Mouse (Mus musculus) erythroid progenitor cell, adult 5-6 weeks (primary cell): ENCODE results near the gene Ifna2. TPM values are rescaled to one million over a fixed set of nuclear protein-coding genes. Genes with fewer than 3 reads are reported as not detected.

Experiments used
- ATAC-seq: replicated peaks from 2 replicates; pipeline ENCODE4 v1.8.0; 2016; ENCODE audit warnings: moderate number of reproducible peaks, mild to moderate bottlenecking, moderate TSS enrichment, inconsistent platforms; ENCODE audit not compliant: poor library complexity, low FRiP score, severe bottlenecking
- total RNA-seq, 2 experiments: library from RNA; stranded (forward) in 1 of 2; stranded (reverse) in 1 of 2; fragments of 150-400 nt in 1 of 2; fragments of 186-747, 209-891 nt in 1 of 2; gene quantifications; 2 replicates each; pipeline versions ENCODE4 v1.2.3 to v1.2.4; 2015 to 2017; ENCODE audit warnings: low replicate concordance in 2 of 2

Ifna2 gene
- total RNA-seq, 2 experiments from 2014 or later = not detected

DNA sequence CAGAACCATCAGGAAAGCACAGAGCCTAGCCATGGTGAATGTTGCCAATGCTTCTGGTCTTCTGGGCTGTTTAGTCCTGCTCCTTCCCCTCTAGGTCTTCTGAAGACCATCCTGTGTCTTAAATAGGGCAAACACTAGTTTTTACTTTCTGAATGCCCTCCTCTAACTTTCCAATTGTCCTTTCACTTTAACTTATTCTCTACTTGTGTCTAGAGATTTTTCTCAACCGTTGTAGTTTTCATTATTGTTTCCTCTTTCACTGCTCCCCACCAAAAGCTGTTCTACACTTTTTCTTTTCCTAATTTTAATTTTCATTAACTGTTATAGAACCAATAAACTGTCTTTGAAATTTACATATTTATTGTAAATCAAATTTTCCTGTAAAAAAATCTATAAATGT lies 6.9 kb downstream of the Ifna2 start, which contains the start of gene Ifna16:
TSS of gene Ifna16 (minus strand) at position 101 of the 400 bp plus-strand sequence.
- ATAC-seq = no peak

DNA sequence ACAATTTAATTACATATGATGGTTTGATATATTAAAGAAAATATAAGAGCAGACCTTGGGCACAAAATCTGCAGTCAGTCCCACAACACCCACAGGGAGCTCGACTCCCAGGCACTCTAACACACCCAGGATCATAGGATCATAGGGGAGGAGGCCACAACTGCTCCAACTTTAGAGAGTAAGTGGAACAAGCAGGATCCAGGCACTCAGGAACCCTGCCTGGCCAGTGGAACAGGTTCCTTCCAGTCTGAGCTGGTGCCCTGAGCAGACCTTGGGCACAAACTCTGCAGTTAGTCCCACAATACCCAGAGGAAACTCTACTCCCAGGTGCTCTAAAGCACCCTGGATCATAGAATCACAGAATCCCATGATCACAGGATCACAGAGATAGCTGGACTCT lies 28.3 kb downstream of the Ifna2 start:
- no peak for ATAC-seq

DNA sequence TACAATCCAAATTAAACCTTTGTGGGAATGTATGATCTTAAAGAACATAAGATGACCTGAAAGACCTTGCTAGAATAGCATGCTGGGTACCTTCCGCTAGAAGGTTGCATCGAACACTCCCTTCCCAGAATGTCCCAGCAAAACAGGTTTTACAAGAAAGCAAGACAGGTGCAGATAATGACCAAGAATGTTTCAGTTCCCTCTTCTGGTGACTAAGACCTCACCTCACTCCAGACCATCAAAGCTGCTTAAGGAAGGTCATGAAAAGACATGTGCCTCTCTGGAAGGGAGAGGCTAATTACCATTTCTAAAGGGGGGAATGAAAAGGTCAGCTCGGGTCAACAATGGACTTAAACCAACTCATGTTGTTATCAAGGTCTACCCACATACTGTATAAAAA lies 30.1 kb downstream of the Ifna2 start:
- no peak for ATAC-seq

DNA sequence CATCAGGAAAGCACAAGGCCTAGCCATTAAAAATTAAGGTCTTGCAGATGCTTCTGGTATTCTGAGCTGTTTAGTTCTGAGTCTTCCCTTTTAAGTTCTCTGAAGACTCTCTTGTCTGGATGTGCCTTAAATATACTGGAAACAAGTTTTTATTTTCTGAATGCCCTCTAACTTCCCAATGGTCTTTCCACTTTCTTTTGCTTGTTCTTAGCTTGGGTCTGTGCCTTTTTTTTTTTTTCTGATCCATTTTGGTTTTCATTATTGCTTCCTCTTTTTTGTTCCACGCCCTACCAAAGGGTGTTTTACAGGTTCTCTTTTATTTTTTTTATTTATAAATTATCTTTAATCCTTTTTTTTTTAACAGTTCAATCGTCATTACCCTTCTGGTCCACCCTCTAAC lies 39.4 kb downstream of the Ifna2 start, which contains the start of gene Ifna13:
TSS of gene Ifna13 (minus strand) at position 101 of the 400 bp plus-strand sequence.
- ATAC-seq = no peak

DNA sequence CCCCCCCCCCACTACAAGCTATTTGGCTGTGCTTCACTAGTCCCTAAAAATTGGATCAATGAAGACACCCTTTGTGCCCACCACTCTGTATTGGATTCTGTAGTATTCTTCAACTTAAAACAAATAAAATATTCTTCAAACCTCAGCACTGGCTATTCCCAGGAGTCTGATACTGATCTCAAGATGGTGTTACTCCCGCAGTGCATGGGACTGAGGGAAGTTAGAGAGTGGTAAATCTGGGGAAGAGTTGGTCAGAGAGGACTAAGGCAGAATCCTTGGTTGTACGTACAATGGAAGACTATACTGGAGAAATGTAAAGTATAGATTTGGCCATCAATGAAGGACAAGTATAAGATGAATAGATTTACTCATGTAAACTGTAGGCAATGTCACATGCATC lies 41.2 kb downstream of the Ifna2 start:
- ATAC-seq = no peak

DNA sequence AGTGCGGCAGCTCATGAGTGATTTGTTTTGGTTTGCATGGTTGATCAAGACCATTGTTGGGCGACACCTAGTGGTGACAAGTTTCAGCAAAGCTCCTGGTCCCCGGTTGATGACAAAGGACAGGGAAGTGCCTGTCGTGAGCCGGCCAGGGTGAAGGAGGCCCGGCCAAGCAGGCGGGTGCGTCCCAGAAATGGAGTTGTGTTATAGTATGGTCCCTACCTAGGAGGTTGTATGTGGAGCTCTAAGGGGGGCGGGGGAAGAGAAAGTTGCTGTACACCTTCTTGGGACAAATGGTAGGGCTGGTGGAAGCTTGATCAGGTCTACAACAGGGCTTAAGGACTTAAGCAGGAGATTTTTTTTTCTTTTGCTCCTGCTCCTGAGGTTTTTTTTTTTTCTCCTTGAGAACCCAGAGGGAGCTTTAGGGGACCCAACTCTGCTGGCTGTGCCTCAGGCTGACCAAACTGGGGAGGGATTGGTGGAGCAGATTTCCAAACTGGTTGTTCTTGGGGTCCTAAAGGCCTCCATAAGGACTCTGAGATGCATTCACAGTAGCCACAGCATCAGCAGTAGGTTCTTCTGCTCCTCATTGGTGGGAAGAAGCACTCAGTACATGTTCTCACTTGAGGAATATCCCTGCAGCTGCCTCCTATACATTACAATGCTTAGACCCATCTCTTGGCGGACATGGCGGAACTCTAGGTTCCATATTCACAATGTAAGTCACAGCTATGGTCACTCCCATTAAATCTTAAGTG lies 42.5 kb downstream of the Ifna2 start:
- peak; percentile 98 for ATAC-seq

DNA sequence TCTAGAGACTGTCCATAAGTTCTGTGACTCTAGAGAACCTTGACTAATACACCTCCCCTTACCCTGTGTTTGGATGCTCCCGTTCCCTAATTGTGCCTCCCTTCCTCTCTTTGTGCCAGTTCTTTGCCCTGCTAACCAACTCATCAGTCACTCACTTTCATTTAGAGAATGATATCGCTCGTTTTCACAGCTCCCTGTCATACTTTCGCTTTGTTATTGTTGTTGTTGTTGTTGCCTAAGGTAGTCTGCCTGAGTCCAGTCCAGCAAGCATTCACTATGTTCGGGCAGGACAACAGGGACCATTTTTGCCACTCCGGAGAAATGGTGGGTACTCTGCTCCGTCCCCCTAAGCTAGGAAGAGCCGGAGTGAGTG lies 43.0 kb downstream of the Ifna2 start:
- ATAC-seq = no peak

DNA sequence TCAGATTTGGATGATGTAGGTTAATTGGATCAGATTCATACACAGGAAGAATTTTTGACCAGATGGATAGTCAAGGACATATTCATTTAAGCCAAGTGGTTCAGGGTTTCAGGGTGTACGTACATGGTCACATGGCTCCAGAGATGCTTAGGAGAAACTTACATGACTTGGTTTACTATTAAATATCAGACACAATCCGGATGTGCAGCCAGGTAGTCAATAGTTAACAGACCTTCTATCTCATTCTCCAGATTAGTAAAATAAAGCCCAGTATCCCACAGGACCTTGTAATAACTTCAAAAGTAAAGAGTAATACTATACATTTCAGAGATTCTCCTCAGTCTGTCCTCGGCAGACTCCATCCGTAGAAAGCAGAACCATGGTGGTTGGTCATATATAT lies 49.4 kb downstream of the Ifna2 start, which contains the start of gene C87499:
TSS of gene C87499 (minus strand) at position 101 of the 400 bp plus-strand sequence.
- ATAC-seq = no peak

Other genes with a start within 250 kb of the Ifna2 start
Only the 30 nearest of the 33 such genes appear.
- not detected in 2 replicates for gene Ifnb1, start 161.1 kb downstream of the Ifna2 start, total RNA-seq (2015; ENCODE audit: low replicate concordance)
- not detected in 2 replicates for gene Ifnb1, start 161.1 kb downstream of the Ifna2 start, total RNA-seq (2017; ENCODE audit: low replicate concordance)
- gene Ifna15, start 125.7 kb downstream of the Ifna2 start, total RNA-seq (2015; ENCODE audit: low replicate concordance) = not detected in 2 replicates
- not detected in 2 replicates for gene Ifna15, start 125.7 kb downstream of the Ifna2 start, total RNA-seq (2017; ENCODE audit: low replicate concordance)
- not detected in 2 replicates for gene Ifna14, start 112.1 kb downstream of the Ifna2 start, total RNA-seq (2015; ENCODE audit: low replicate concordance)
- not detected in 2 replicates for gene Ifna14, start 112.1 kb downstream of the Ifna2 start, total RNA-seq (2017; ENCODE audit: low replicate concordance)
- not detected in 2 replicates for gene Ifna9, start 91.5 kb downstream of the Ifna2 start, total RNA-seq (2015; ENCODE audit: low replicate concordance)
- not detected in 2 replicates for gene Ifna9, start 91.5 kb downstream of the Ifna2 start, total RNA-seq (2017; ENCODE audit: low replicate concordance)
- gene Ifna12, start 80.5 kb downstream of the Ifna2 start, total RNA-seq (2015; ENCODE audit: low replicate concordance) = not detected in 2 replicates
- gene Ifna12, start 80.5 kb downstream of the Ifna2 start, total RNA-seq (2017; ENCODE audit: low replicate concordance) = not detected in 2 replicates
- gene C87499, start 49.5 kb downstream of the Ifna2 start, total RNA-seq (2015; ENCODE audit: low replicate concordance) = not detected in 2 replicates
- gene C87499, start 49.5 kb downstream of the Ifna2 start, total RNA-seq (2017; ENCODE audit: low replicate concordance) = not detected in 2 replicates
- not detected in 2 replicates for gene Ifna13, start 39.5 kb downstream of the Ifna2 start, total RNA-seq (2015; ENCODE audit: low replicate concordance)
- gene Ifna13, start 39.5 kb downstream of the Ifna2 start, total RNA-seq (2017; ENCODE audit: low replicate concordance) = not detected in 2 replicates
- not detected in 2 replicates for gene Ifna16, start 7.0 kb downstream of the Ifna2 start, total RNA-seq (2015; ENCODE audit: low replicate concordance)
- not detected in 2 replicates for gene Ifna16, start 7.0 kb downstream of the Ifna2 start, total RNA-seq (2017; ENCODE audit: low replicate concordance)
- not detected in 2 replicates for gene Ifnab, start 7.4 kb upstream of the Ifna2 start, total RNA-seq (2015; ENCODE audit: low replicate concordance)
- gene Ifnab, start 7.4 kb upstream of the Ifna2 start, total RNA-seq (2017; ENCODE audit: low replicate concordance) = not detected in 2 replicates
- gene Gm26566, start 37.9 kb upstream of the Ifna2 start, total RNA-seq (2015; ENCODE audit: low replicate concordance) = not detected in 2 replicates
- gene Gm26566, start 37.9 kb upstream of the Ifna2 start, total RNA-seq (2017; ENCODE audit: low replicate concordance) = 0.51 TPM in 1 of 2 replicates, not detected in the other
- gene Klhl9, start 38.6 kb upstream of the Ifna2 start, total RNA-seq (2015; ENCODE audit: low replicate concordance) = 20.1 and 22.0 TPM in 2 replicates
- 21.1 and 31.8 TPM in 2 replicates for gene Klhl9, start 38.6 kb upstream of the Ifna2 start, total RNA-seq (2017; ENCODE audit: low replicate concordance)
- gene Gm13271, start 71.0 kb upstream of the Ifna2 start, total RNA-seq (2015; ENCODE audit: low replicate concordance) = not detected in 2 replicates
- gene Gm13271, start 71.0 kb upstream of the Ifna2 start, total RNA-seq (2017; ENCODE audit: low replicate concordance) = not detected in 2 replicates
- gene Gm13283, start 76.2 kb upstream of the Ifna2 start, total RNA-seq (2015; ENCODE audit: low replicate concordance) = not detected in 2 replicates
- not detected in 2 replicates for gene Gm13283, start 76.2 kb upstream of the Ifna2 start, total RNA-seq (2017; ENCODE audit: low replicate concordance)
- not detected in 2 replicates for gene Gm13290, start 89.9 kb upstream of the Ifna2 start, total RNA-seq (2015; ENCODE audit: low replicate concordance)
- not detected in 2 replicates for gene Gm13290, start 89.9 kb upstream of the Ifna2 start, total RNA-seq (2017; ENCODE audit: low replicate concordance)
- gene Gm13289, start 93.0 kb upstream of the Ifna2 start, total RNA-seq (2015; ENCODE audit: low replicate concordance) = not detected in 2 replicates
- gene Gm13289, start 93.0 kb upstream of the Ifna2 start, total RNA-seq (2017; ENCODE audit: low replicate concordance) = not detected in 2 replicates
- not detected in 2 replicates for gene Gm13272, start 95.9 kb upstream of the Ifna2 start, total RNA-seq (2015; ENCODE audit: low replicate concordance)
- not detected in 2 replicates for gene Gm13272, start 95.9 kb upstream of the Ifna2 start, total RNA-seq (2017; ENCODE audit: low replicate concordance)
- gene Ifnz, start 98.2 kb upstream of the Ifna2 start, total RNA-seq (2015; ENCODE audit: low replicate concordance) = not detected in 2 replicates
- not detected in 2 replicates for gene Ifnz, start 98.2 kb upstream of the Ifna2 start, total RNA-seq (2017; ENCODE audit: low replicate concordance)
- gene Gm13276, start 101.8 kb upstream of the Ifna2 start, total RNA-seq (2015; ENCODE audit: low replicate concordance) = not detected in 2 replicates
- gene Gm13276, start 101.8 kb upstream of the Ifna2 start, total RNA-seq (2017; ENCODE audit: low replicate concordance) = not detected in 2 replicates
- not detected in 2 replicates for gene Gm13277, start 104.7 kb upstream of the Ifna2 start, total RNA-seq (2015; ENCODE audit: low replicate concordance)
- not detected in 2 replicates for gene Gm13277, start 104.7 kb upstream of the Ifna2 start, total RNA-seq (2017; ENCODE audit: low replicate concordance)
- gene Gm13278, start 107.6 kb upstream of the Ifna2 start, total RNA-seq (2015; ENCODE audit: low replicate concordance) = not detected in 2 replicates
- not detected in 2 replicates for gene Gm13278, start 107.6 kb upstream of the Ifna2 start, total RNA-seq (2017; ENCODE audit: low replicate concordance)
- gene Gm13275, start 110.6 kb upstream of the Ifna2 start, total RNA-seq (2015; ENCODE audit: low replicate concordance) = not detected in 2 replicates
- gene Gm13275, start 110.6 kb upstream of the Ifna2 start, total RNA-seq (2017; ENCODE audit: low replicate concordance) = not detected in 2 replicates
- not detected in 2 replicates for gene Gm13279, start 113.5 kb upstream of the Ifna2 start, total RNA-seq (2015; ENCODE audit: low replicate concordance)
- not detected in 2 replicates for gene Gm13279, start 113.5 kb upstream of the Ifna2 start, total RNA-seq (2017; ENCODE audit: low replicate concordance)
- not detected in 2 replicates for gene Gm13285, start 115.8 kb upstream of the Ifna2 start, total RNA-seq (2015; ENCODE audit: low replicate concordance)
- gene Gm13285, start 115.8 kb upstream of the Ifna2 start, total RNA-seq (2017; ENCODE audit: low replicate concordance) = not detected in 2 replicates
- not detected in 2 replicates for gene Gm13287, start 119.3 kb upstream of the Ifna2 start, total RNA-seq (2015; ENCODE audit: low replicate concordance)
- not detected in 2 replicates for gene Gm13287, start 119.3 kb upstream of the Ifna2 start, total RNA-seq (2017; ENCODE audit: low replicate concordance)
- gene Gm13288, start 121.6 kb upstream of the Ifna2 start, total RNA-seq (2015; ENCODE audit: low replicate concordance) = not detected in 2 replicates
- gene Gm13288, start 121.6 kb upstream of the Ifna2 start, total RNA-seq (2017; ENCODE audit: low replicate concordance) = not detected in 2 replicates
- not detected in 2 replicates for gene Ifna7, start 132.3 kb upstream of the Ifna2 start, total RNA-seq (2015; ENCODE audit: low replicate concordance)
- not detected in 2 replicates for gene Ifna7, start 132.3 kb upstream of the Ifna2 start, total RNA-seq (2017; ENCODE audit: low replicate concordance)
- not detected in 2 replicates for gene Ifna11, start 136.0 kb upstream of the Ifna2 start, total RNA-seq (2015; ENCODE audit: low replicate concordance)
- not detected in 2 replicates for gene Ifna11, start 136.0 kb upstream of the Ifna2 start, total RNA-seq (2017; ENCODE audit: low replicate concordance)
- gene Ifna6, start 143.5 kb upstream of the Ifna2 start, total RNA-seq (2015; ENCODE audit: low replicate concordance) = not detected in 2 replicates
- gene Ifna6, start 143.5 kb upstream of the Ifna2 start, total RNA-seq (2017; ENCODE audit: low replicate concordance) = not detected in 2 replicates
- not detected in 2 replicates for gene Ifna5, start 151.6 kb upstream of the Ifna2 start, total RNA-seq (2015; ENCODE audit: low replicate concordance)
- not detected in 2 replicates for gene Ifna5, start 151.6 kb upstream of the Ifna2 start, total RNA-seq (2017; ENCODE audit: low replicate concordance)
- gene Ifna4, start 157.9 kb upstream of the Ifna2 start, total RNA-seq (2015; ENCODE audit: low replicate concordance) = not detected in 2 replicates
- not detected in 2 replicates for gene Ifna4, start 157.9 kb upstream of the Ifna2 start, total RNA-seq (2017; ENCODE audit: low replicate concordance)